Mouse (Mus musculus): ENCODE data around the gene Sf1. TPM values are rescaled to one million over a fixed set of nuclear protein-coding genes. Genes with fewer than 3 reads are reported as not detected.

Sf1 gene
- total and polyA plus RNA-seq, 2 experiments from 2014 or later, result 102 to 113 TPM

- Histone ChIP-seq H3K27me3 (ENCODE audit: insufficient read depth, low read length) (no peaks in the 10 kb centered on the region), H3K4me3 (ENCODE audit: low read depth, low read length) (peak within 1 kb of the TSS; percentile 50), H3K27ac (ENCODE audit: low read depth, low read length) (no peak within 1 kb of the TSS; the same call in 1 of the 2 replicates), H3K9ac (peak within 1 kb of the TSS; percentile 53), H3K9me3 (ENCODE audit: low read length) (no peaks in the 10 kb centered on the region), H3K4me1 (ENCODE audit: insufficient read depth) (peaks cover 10% of the 10 kb centered on the region; the same call in 1 of the 2 replicates), H3K36me3 (ENCODE audit: insufficient read depth) (peaks cover 63% of the 10 kb centered on the region), H3K4me2 (ENCODE audit: low read depth) (peak within 1 kb of the TSS; percentile 93)
- TF ChIP-seq CTCF (IDR thresholded peaks at IDR 0.05; ENCODE audit: low read depth), result no peak; the same call in 1 of the 2 replicates
- DNase-seq (peak; percentile 53), ATAC-seq (peak; percentile 65)
- 7% methylated on average over 71 of the region's 72 CpGs for WGBS
Observed at GRCm38 (mm10) chr19:6340524-6341452, 22.7 kb upstream of the Sf1 start, which contains the start of gene Map4k2. TSS of gene Map4k2 (plus strand) at chr19:6341135.

DNA sequence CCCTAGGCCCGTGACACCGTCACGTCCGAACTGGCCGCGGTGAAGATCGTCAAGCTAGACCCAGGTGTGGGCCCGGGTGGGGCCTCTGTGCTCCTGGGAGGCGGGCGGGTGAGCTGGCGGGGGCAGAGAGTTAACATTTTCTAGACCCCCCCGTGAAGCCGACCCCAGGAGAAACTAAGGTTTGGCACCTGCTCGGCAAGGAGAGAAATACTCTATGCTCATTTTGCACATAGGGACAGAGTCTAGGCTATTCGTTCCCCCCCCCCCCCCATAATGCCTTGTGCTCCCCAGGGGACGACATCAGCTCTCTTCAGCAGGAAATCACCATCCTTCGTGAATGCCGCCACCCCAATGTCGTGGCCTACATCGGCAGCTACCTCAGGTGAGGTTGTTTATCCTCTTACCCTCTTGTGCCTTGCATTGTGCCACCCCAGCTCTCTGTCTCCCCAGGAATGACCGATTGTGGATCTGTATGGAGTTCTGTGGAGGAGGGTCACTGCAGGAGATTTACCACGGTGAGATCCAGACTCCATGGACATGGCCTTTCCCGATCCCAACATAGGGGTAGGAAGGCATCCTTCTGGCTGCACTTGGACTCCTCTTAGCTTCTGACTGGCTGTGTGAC lies 21.9 kb upstream of the Sf1 start:
- Histone ChIP-seq H3K4me1 (ENCODE audit: insufficient read depth) (peaks cover 3% of the 10 kb centered on the region; the same call in 1 of the 2 replicates), H3K27ac (ENCODE audit: low read depth, low read length) (no peak overlapping the region), H3K9ac (peak overlapping the region; percentile 53), H3K27me3 (ENCODE audit: insufficient read depth, low read length) (no peaks in the 10 kb centered on the region), H3K36me3 (ENCODE audit: insufficient read depth) (peaks cover 70% of the 10 kb centered on the region), H3K4me3 (ENCODE audit: low read depth, low read length) (peak overlapping the region; percentile 50), H3K9me3 (ENCODE audit: low read length) (no peaks in the 10 kb centered on the region), H3K4me2 (ENCODE audit: low read depth) (peak overlapping the region; percentile 93)
- 15% methylated on average over 23 of the region's 23 CpGs for WGBS
- TF ChIP-seq CTCF (IDR thresholded peaks at IDR 0.05; ENCODE audit: low read depth), result no peak
- ATAC-seq, result no peak
- no peak for DNase-seq

GRCm38 (mm10) chr19:6342276-6342933 lies 21.1 kb upstream of the Sf1 start:
- Histone ChIP-seq H3K4me1 (ENCODE audit: insufficient read depth) (no peaks in the 10 kb centered on the region), H3K36me3 (ENCODE audit: insufficient read depth) (peaks cover 73% of the 10 kb centered on the region), H3K9me3 (ENCODE audit: low read length) (no peaks in the 10 kb centered on the region), H3K27ac (ENCODE audit: low read depth, low read length) (no peak overlapping the region), H3K4me3 (ENCODE audit: low read depth, low read length) (no peak overlapping the region), H3K4me2 (ENCODE audit: low read depth) (no peak overlapping the region), H3K27me3 (ENCODE audit: insufficient read depth, low read length) (no peaks in the 10 kb centered on the region), H3K9ac (no peak overlapping the region)
- whole genome bisulfite sequencing, result 77% methylated on average over 5 of the region's 5 CpGs
- no peak for DNase-seq
- no peak for TF ChIP-seq CTCF (IDR thresholded peaks at IDR 0.05; ENCODE audit: low read depth)
- ATAC-seq, result no peak

- peaks cover 72% of the 10 kb centered on the region for H3K36me3 ChIP-seq (ENCODE audit: insufficient read depth)
- no peaks in the 10 kb centered on the region for H3K9me3 ChIP-seq (ENCODE audit: low read length)
- 89% methylated on average over 19 of the region's 19 CpGs for WGBS
- H3K4me2 ChIP-seq (ENCODE audit: low read depth), result no peak overlapping the region
- TF ChIP-seq CTCF (IDR thresholded peaks at IDR 0.05; ENCODE audit: low read depth), result no peak
- no peak for ATAC-seq
- H3K4me3 ChIP-seq (ENCODE audit: low read depth, low read length), result no peak overlapping the region
- H3K27ac ChIP-seq (ENCODE audit: low read depth, low read length), result no peak overlapping the region
- no peak for DNase-seq
- no peaks in the 10 kb centered on the region for H3K27me3 ChIP-seq (ENCODE audit: insufficient read depth, low read length)
- no peaks in the 10 kb centered on the region for H3K4me1 ChIP-seq (ENCODE audit: insufficient read depth)
- H3K9ac ChIP-seq, result no peak overlapping the region
Observed at GRCm38 (mm10) chr19:6343066-6343925, 20.2 kb upstream of the Sf1 start.

DNA sequence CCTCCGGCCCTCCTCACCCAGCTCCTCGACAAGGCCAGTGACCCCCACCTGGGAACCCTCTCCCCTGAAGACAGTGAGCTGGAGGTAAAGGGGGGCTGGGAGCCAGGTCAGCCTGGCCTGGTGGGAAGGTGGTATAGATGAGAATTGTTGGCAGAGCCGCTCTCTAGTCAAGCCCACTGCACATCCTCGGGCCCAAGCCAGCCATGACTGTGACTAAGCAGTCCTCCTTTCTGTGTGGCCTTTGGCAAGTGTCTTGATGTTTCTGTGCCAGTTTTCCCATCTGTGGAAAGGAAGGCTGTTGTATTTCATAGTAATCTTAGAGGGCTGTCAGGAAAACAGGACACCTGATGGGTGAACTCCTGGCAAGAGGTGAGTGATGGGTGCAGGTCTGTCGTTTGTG lies 19.5 kb upstream of the Sf1 start:
- Histone ChIP-seq H3K36me3 (ENCODE audit: insufficient read depth) (peaks cover 66% of the 10 kb centered on the region), H3K4me1 (ENCODE audit: insufficient read depth) (no peaks in the 10 kb centered on the region)
- WGBS, result 88% methylated on average over 5 of the region's 5 CpGs

GRCm38 (mm10) chr19:6346023-6346422 lies 17.5 kb upstream of the Sf1 start:
- Histone ChIP-seq H3K27ac (ENCODE audit: low read depth, low read length) (no peak overlapping the region), H3K4me3 (ENCODE audit: low read depth, low read length) (no peak overlapping the region), H3K9ac (no peak overlapping the region), H3K4me1 (ENCODE audit: insufficient read depth) (no peaks in the 10 kb centered on the region), H3K4me2 (ENCODE audit: low read depth) (no peak overlapping the region), H3K9me3 (ENCODE audit: low read length) (no peaks in the 10 kb centered on the region), H3K27me3 (ENCODE audit: insufficient read depth, low read length) (no peaks in the 10 kb centered on the region), H3K36me3 (ENCODE audit: insufficient read depth) (peaks cover 61% of the 10 kb centered on the region)
- no peak for TF ChIP-seq CTCF (IDR thresholded peaks at IDR 0.05; ENCODE audit: low read depth)
- 86% methylated on average over 5 of the region's 5 CpGs for WGBS
- no peak for ATAC-seq
- DNase-seq, result no peak

More for the DNA sequence above, 19.5 kb upstream of the Sf1 start:
- TF ChIP-seq CTCF (IDR thresholded peaks at IDR 0.05; ENCODE audit: low read depth), result no peak
- Histone ChIP-seq H3K9ac (no peak overlapping the region), H3K9me3 (ENCODE audit: low read length) (no peaks in the 10 kb centered on the region), H3K27me3 (ENCODE audit: insufficient read depth, low read length) (no peaks in the 10 kb centered on the region), H3K4me2 (ENCODE audit: low read depth) (no peak overlapping the region), H3K4me3 (ENCODE audit: low read depth, low read length) (no peak overlapping the region), H3K27ac (ENCODE audit: low read depth, low read length) (no peak overlapping the region)
- DNase-seq, result no peak
- ATAC-seq, result no peak
